Mouse (Mus musculus): ENCODE results near the gene Sh3gl3. TPM values are rescaled to one million over a fixed set of nuclear protein-coding genes. Genes with fewer than 3 reads are reported as not detected.

Sh3gl3 gene
- polyA plus RNA-seq (2015; fragmentation: Nextera tagmentation; extraction: Ambion mirVana), result 44.8 and 47.9 TPM in 2 replicates

DNA sequence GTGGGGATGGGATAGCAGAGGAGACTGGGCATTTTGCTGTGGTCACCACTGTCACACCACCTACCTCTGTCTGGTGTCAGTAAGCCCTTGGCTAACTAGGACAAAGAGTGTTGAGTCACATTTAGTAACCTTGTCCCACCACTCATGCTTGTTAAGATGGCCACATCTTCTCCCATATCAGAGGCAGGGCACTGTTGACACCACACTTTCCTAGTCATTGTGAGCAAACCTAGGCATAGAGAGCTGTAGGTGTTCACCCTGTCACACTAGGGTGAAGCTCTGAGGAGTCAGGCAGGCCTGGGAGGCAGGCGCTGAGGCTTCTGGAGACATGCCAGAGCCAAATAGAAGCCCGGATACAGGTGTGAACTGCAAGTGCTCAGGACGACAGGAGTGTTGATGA, at the start of gene Sh3gl3:
TSS of gene Sh3gl3 (plus strand) at position 301 of the 400 bp plus-strand sequence.
- Histone ChIP-seq H3K4me3 (replicated peaks) (peak within 1 kb of the TSS; percentile 77), H3K27ac (peak within 1 kb of the TSS; percentile 71; the same call in 1 of the 2 replicates), H3K4me2 (replicated peaks) (peak within 1 kb of the TSS; percentile 83), H3K27me3 (peaks cover 2% of the 10 kb centered on the region), H3K9ac (replicated peaks) (peak within 1 kb of the TSS; percentile 81), H3K36me3 (no peaks in the 10 kb centered on the region), H3K4me1 (replicated peaks) (peaks cover 17% of the 10 kb centered on the region), H3K9me3 (no peaks in the 10 kb centered on the region)
- no peak for ATAC-seq
- 88% methylated on average over 3 of the region's 3 CpGs for WGBS

DNA sequence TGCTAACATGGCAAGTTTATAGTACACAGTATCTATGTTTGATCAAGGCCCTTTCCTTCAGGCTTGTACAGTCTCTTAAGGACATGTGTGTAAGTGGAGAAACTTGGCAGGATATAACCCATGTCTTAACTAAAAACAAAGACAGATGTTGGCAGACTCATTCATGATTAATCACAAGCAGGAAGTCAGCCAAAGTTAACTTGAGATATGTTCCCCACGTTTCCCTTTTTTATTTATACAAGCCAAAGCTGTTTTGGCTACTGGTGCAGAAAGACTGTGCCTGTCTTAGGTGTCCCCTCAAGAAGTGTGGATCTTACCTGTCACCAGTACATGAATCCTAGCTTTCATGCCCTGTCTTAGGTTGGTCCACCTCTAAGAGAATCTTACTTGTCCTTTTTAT, 35.4 kb upstream of the Sh3gl3 start:
- no peak overlapping the region for H3K27ac ChIP-seq
- no peak overlapping the region for H3K4me3 ChIP-seq (replicated peaks)
- H3K27me3 ChIP-seq, result no peaks in the 10 kb centered on the region
- H3K36me3 ChIP-seq, result no peaks in the 10 kb centered on the region
- no peaks in the 10 kb centered on the region for H3K4me1 ChIP-seq (replicated peaks)
- no peak overlapping the region for H3K4me2 ChIP-seq (replicated peaks)
- H3K9ac ChIP-seq (replicated peaks), result no peak overlapping the region
- H3K9me3 ChIP-seq, result no peaks in the 10 kb centered on the region
- ATAC-seq, result no peak
- WGBS, result 86% methylated on average over 1 of the region's 1 CpGs

DNA sequence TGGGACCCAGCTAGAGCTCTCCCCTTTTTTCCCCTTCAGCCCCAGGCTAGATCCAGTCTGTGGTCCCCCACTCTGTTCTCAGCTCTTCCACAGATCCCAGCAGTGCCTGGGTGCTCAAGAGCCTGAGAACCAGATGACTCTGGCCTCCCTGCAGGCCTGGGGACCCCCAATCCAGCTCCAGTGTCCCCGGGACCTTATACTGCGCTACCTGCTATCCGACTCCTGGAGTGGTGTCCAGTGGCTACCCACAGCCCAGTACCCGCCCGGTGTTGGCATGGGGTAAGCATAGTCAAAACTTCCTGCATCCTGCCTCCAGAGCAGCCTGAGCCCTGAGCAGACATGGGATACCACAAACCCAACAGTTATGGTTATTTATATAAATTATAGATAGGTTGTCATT, 26.5 kb upstream of the Sh3gl3 start:
- no peak for ATAC-seq
- Histone ChIP-seq H3K27me3 (no peaks in the 10 kb centered on the region), H3K4me3 (replicated peaks) (no peak overlapping the region), H3K9me3 (no peaks in the 10 kb centered on the region), H3K4me1 (replicated peaks) (no peaks in the 10 kb centered on the region), H3K4me2 (replicated peaks) (no peak overlapping the region), H3K9ac (replicated peaks) (no peak overlapping the region), H3K27ac (no peak overlapping the region), H3K36me3 (no peaks in the 10 kb centered on the region)
- 88% methylated on average over 5 of the region's 5 CpGs for WGBS

DNA sequence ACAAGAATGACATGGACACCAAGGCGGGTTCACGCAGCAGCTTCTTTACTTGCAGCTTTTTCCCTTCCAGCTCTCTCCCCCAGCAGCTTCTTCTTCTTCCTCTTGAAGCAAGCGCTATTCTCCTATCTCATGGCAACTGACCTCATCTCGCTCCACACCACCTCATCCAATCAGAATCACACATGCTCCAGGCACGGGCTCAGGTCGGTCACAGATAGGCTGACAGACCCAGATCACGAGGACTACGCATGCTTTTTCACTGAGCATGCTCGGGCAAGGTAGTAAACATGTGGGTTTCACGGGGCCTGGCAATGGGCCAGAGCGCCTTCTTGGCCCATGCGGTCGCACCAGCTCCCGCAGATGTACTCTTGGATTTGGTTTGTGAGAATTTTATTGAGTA, 9.0 kb upstream of the Sh3gl3 start:
- no peak for ATAC-seq
- Histone ChIP-seq H3K36me3 (no peaks in the 10 kb centered on the region), H3K4me1 (replicated peaks) (no peaks in the 10 kb centered on the region), H3K4me2 (replicated peaks) (no peak overlapping the region), H3K9me3 (peaks cover 7% of the 10 kb centered on the region), H3K4me3 (replicated peaks) (no peak overlapping the region), H3K27me3 (no peaks in the 10 kb centered on the region), H3K9ac (replicated peaks) (no peak overlapping the region), H3K27ac (no peak overlapping the region)
- WGBS, result 93% methylated on average over 14 of the region's 14 CpGs

DNA sequence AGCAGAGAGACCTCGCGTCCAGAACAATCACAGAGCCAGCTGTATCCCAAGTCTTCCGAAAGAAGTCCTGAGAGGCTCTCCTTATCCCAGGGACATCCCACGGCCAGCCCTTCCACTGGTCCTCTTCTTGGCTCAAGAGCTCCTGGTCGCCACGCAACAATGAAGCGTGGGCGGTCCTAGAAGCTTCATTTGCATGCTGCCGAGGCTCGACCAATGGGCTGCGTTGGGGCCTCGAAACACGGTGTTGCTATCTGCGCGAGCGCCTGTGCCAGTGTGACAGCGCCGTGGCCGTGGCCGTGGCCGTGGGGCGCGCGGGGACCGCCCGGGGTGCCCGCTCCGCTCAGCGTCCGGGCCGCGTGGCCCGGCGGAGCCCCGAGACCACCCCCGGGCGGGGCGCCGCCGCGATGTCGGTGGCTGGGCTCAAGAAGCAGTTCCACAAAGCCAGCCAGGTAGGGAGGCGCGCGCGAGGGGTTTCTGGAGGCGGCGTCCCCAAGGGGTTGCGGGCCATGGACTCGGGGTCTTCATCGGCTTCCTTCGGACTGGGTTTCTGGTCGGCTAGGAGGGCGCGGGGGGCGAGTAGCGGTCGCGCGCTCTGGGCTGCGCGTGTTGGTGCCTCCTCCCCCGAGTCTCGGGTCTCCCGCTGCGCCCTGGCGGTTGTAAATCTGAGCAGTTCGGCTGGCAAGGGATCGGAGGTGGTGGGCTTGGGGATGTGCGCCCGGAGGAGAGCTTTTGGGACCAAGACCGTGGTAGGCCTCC, 1.1 kb downstream of the Sh3gl3 start:
- Histone ChIP-seq H3K27me3 (peaks cover 2% of the 10 kb centered on the region), H3K9me3 (no peaks in the 10 kb centered on the region), H3K4me3 (replicated peaks) (peak overlapping the region; percentile 77), H3K4me2 (replicated peaks) (peak overlapping the region; percentile 83), H3K27ac (peak overlapping the region; percentile 71), H3K4me1 (replicated peaks) (peaks cover 17% of the 10 kb centered on the region), H3K36me3 (no peaks in the 10 kb centered on the region), H3K9ac (replicated peaks) (peak overlapping the region; percentile 81)
- WGBS, result under 1% methylated on average over 71 of the region's 72 CpGs
- ATAC-seq, result peak; percentile 98

DNA sequence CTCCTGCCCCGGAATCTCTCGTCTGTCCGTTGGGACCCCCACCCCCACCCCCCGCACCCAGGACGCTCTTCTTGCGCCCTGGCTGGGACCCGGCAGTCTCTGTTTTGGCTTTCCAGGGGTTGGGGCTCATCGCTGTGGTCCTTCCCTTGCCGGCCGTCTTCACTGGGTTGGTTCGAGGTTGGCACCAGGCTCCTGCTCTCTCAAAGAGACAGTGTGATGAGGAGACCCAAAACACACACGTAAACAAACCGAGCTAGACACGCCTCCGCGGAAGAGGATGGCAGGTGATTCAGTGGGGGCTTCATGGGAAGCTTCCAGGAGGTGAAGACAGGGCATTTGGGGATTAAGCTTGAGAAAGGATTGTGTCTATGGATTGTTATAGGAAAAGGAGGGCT, 1.7 kb downstream of the Sh3gl3 start:
- Histone ChIP-seq H3K9me3 (no peaks in the 10 kb centered on the region), H3K27me3 (peaks cover 2% of the 10 kb centered on the region), H3K27ac (peak overlapping the region; percentile 71), H3K4me1 (replicated peaks) (peaks cover 17% of the 10 kb centered on the region), H3K4me3 (replicated peaks) (peak overlapping the region; percentile 77), H3K36me3 (no peaks in the 10 kb centered on the region), H3K9ac (replicated peaks) (peak overlapping the region; percentile 81), H3K4me2 (replicated peaks) (peak overlapping the region; percentile 83)
- WGBS, result under 1% methylated on average over 16 of the region's 16 CpGs
- ATAC-seq, result no peak; the same call in 1 of the 2 replicates

DNA sequence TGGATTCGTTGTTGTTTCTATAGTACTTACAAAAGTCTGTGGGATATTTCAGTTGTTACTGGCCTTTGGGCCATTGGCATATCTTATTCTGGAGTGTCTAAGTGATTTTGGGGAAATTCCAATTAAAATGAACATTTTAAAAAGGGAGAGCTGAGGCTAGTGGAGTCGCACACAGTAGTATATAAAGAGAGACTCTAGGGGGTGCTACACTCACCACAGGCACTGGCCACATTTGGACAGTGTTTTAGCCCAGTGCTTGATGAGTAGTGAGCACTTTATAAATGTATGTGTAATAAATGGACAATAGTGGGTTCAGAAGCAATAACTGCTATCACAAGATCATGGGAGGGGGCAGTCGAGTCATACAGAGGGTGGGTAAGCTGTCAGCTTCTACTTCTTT, 2.6 kb downstream of the Sh3gl3 start:
- Histone ChIP-seq H3K9me3 (no peaks in the 10 kb centered on the region), H3K27me3 (peaks cover 2% of the 10 kb centered on the region), H3K27ac (no peak overlapping the region), H3K4me2 (replicated peaks) (peak overlapping the region; percentile 83), H3K9ac (replicated peaks) (no peak overlapping the region), H3K36me3 (no peaks in the 10 kb centered on the region), H3K4me3 (replicated peaks) (peak overlapping the region; percentile 77; the same call in 1 of the 2 replicates), H3K4me1 (replicated peaks) (peaks cover 17% of the 10 kb centered on the region)
- 47% methylated on average over 3 of the region's 3 CpGs for WGBS
- ATAC-seq, result no peak

DNA sequence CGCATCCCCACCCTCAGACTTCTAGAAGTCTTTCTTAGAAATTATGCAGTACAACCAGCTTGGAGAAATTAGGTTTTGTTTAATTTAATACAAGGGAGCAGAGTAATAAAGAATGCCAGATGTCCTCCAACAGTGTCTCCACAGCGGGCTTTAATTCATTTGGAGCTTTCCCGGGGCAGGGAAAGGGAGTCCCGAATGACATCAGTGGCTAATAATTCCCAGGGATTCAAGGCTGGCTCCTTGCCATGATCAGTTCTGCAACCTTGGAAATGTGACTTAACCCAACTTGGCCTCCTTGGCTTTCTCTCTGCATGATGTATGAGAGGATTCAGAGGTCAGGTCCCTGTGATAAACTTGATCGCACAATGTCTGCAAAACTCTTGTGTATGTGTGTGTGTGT, 3.7 kb downstream of the Sh3gl3 start:
- WGBS, result 72% methylated on average over 5 of the region's 5 CpGs
- no peak for ATAC-seq

DNA sequence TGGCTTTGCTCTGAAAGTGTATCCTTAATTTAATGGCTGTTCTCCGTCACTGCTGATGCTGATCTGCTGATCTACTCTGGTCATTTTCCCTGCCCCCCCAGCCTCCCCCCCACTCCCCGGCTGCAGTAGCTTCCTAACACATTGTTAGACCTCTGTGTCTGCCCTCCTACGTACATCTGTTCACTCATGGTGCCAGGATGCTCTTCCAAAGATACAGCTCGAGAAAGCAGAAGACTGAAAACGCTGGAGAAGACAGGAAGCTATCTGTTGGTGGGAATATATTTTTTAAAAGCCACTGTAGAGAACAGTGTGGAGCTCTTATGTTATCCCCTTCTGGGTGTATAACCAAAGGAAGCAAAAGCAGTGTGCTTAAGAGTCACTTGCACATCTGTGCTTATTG, 7.3 kb downstream of the Sh3gl3 start:
- 89% methylated on average over 5 of the region's 5 CpGs for WGBS
- Histone ChIP-seq H3K4me2 (replicated peaks) (no peak overlapping the region), H3K4me1 (replicated peaks) (peaks cover 9% of the 10 kb centered on the region), H3K27ac (no peak overlapping the region), H3K36me3 (no peaks in the 10 kb centered on the region), H3K27me3 (no peaks in the 10 kb centered on the region), H3K9ac (replicated peaks) (no peak overlapping the region), H3K9me3 (no peaks in the 10 kb centered on the region), H3K4me3 (replicated peaks) (no peak overlapping the region)
- no peak for ATAC-seq

More for the DNA sequence above, 3.7 kb downstream of the Sh3gl3 start:
- Histone ChIP-seq H3K4me1 (replicated peaks) (peaks cover 17% of the 10 kb centered on the region), H3K9ac (replicated peaks) (no peak overlapping the region), H3K27ac (no peak overlapping the region), H3K4me2 (replicated peaks) (no peak overlapping the region), H3K27me3 (peaks cover 2% of the 10 kb centered on the region), H3K4me3 (replicated peaks) (no peak overlapping the region), H3K9me3 (no peaks in the 10 kb centered on the region), H3K36me3 (no peaks in the 10 kb centered on the region)

DNA sequence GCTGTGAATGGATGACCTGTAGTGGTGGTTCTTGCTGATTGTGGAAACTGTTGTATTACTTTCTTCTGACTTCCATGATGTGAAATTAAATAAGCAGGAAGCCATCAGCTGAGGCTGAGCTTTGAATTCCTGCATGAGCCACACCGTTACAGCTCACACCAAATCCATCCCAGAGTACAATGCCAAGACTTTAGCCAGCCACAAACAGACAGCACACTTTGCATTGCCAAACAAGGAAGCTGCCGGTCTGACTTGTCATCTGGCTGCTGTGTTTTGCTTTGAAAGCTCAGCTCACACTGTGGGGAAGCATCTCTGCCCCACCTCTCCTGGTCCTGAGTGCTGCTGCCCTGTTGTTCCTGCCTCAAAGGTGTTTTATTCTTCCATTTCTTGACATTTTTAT, 9.1 kb downstream of the Sh3gl3 start:
- H3K27me3 ChIP-seq, result no peaks in the 10 kb centered on the region
- no peak overlapping the region for H3K9ac ChIP-seq (replicated peaks)
- ATAC-seq, result no peak
- H3K4me2 ChIP-seq (replicated peaks), result no peak overlapping the region
- H3K27ac ChIP-seq, result no peak overlapping the region
- no peaks in the 10 kb centered on the region for H3K4me1 ChIP-seq (replicated peaks)
- no peaks in the 10 kb centered on the region for H3K36me3 ChIP-seq
- no peak overlapping the region for H3K4me3 ChIP-seq (replicated peaks)
- H3K9me3 ChIP-seq, result no peaks in the 10 kb centered on the region
- 17% methylated on average over 2 of the region's 2 CpGs for WGBS

DNA sequence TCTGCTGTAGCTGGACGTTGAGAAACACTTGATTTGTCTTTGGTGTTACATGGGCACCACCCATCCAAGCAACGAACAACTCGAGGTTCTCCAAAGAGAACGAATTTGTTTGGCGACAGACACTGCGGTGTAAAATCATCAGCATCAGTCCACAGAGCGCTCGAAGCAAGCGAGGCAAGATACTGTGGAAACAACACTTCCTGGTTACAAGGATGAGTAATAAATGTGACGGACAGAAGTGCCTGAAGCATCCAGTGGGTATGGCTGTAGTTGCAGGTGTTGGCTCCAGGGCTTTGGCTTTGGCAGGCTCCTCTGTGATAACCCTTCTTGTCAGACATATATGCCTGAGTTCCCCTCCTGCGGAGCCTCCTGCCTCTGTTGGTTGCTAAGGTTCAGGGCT, 18.0 kb downstream of the Sh3gl3 start:
- H3K36me3 ChIP-seq, result no peaks in the 10 kb centered on the region
- no peak overlapping the region for H3K4me2 ChIP-seq (replicated peaks)
- WGBS, result 88% methylated on average over 11 of the region's 11 CpGs

DNA sequence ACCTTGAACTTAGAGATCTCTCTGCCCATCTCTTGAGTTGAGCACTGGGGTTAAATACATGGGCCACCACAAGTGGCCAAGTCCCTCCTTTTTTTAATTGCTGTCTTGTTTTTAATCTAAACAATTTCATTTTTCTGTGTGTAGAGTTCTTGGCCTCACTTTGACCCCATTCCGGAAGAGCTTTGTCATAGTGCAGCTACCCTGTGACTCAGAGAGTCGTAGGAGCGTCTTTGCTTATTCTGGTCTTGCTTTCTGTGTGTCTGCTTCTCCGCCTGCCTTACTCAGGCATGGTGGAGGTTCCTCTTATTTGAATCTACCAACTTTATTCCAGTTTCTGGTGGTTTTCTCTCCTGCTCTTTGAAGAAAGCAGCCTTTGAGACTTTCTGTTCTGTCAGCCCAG, 18.9 kb downstream of the Sh3gl3 start:
- H3K4me2 ChIP-seq (replicated peaks), result no peak overlapping the region
- H3K27me3 ChIP-seq, result no peaks in the 10 kb centered on the region
- no peaks in the 10 kb centered on the region for H3K36me3 ChIP-seq
- no peak overlapping the region for H3K27ac ChIP-seq
- H3K9ac ChIP-seq (replicated peaks), result no peak overlapping the region
- no peaks in the 10 kb centered on the region for H3K4me1 ChIP-seq (replicated peaks)
- no peak for ATAC-seq
- no peaks in the 10 kb centered on the region for H3K9me3 ChIP-seq
- WGBS, result 91% methylated on average over 4 of the region's 4 CpGs
- no peak overlapping the region for H3K4me3 ChIP-seq (replicated peaks)

More for the DNA sequence above, 18.0 kb downstream of the Sh3gl3 start:
- Histone ChIP-seq H3K4me1 (replicated peaks) (no peaks in the 10 kb centered on the region), H3K27ac (no peak overlapping the region), H3K9me3 (no peaks in the 10 kb centered on the region), H3K27me3 (no peaks in the 10 kb centered on the region), H3K9ac (replicated peaks) (no peak overlapping the region), H3K4me3 (replicated peaks) (no peak overlapping the region)
- ATAC-seq, result no peak

DNA sequence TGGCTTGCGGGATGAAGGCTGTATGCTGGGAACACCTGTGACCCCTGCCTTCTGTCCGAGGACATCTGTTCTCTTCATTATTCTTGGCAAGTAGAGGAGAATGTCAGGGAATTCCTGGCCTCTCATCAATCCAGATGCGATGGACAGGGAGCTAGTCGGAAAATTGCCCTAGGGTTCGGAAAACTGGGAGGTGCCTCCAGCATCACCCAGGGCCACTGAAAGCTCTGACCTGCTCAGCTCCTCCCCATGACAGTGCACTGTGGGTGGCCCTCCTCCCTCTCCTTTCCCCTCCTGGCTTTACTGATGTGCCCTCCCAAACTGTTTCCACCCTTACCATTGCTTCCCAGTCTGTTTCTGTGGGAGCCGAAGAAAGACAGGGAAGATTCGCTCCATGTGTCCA, 29.5 kb downstream of the Sh3gl3 start:
- H3K9me3 ChIP-seq, result no peaks in the 10 kb centered on the region
- H3K27me3 ChIP-seq, result no peaks in the 10 kb centered on the region
- no peaks in the 10 kb centered on the region for H3K36me3 ChIP-seq
- H3K9ac ChIP-seq (replicated peaks), result no peak overlapping the region
- WGBS, result 84% methylated on average over 7 of the region's 7 CpGs
- H3K4me1 ChIP-seq (replicated peaks), result no peaks in the 10 kb centered on the region; the same call in 1 of the 2 replicates
- H3K4me2 ChIP-seq (replicated peaks), result no peak overlapping the region
- H3K27ac ChIP-seq, result no peak overlapping the region
- no peak for ATAC-seq
- H3K4me3 ChIP-seq (replicated peaks), result no peak overlapping the region
